In the genomic region with DNA sequence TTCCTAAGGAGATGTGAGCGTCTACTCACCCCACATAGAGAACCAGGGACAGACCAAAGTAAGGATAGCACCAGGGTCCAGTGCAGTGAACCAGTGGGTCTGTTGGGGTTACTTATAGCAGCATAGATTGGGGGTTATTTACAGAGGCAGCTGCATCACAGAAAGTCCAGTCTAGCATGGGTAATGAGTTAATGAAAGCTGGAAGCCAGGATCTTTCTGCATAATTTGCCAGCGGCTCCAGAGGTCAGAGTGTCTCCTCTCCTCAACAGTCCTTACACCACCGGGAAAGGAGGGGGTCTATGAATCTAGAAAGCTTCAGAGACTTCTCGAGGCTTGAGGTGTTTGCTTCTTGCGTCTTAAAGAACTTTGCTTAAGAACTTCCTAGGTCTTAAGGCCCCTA, we compare ENCODE assay signal across 24 mouse cellular contexts.
"Had no signal": no experiment of that assay in that cellular context is flagged by ENCODE, and none has a peak within 500 bp of the region (broad histone marks: within the 10 kb centered on the region; RNA-seq: fewer than 3 reads in every experiment).

No protein-coding gene starts in this region.

- H3K4me1 ChIP-seq: heart, embryonic 15.5 days; intestine, embryonic 15.5 days; limb, embryonic 10.5 days; limb, embryonic 12.5 days; liver, embryonic 13.5 days; liver, embryonic 15.5 days had no signal

- ATAC-seq: hindbrain, postnatal 0 days; intestine, embryonic 15.5 days; intestine, postnatal 0 days had no signal

- H3K27ac ChIP-seq: heart, adult 2 months; heart, embryonic 13.5 days; heart, embryonic 15.5 days; hindbrain, embryonic 13.5 days; hindbrain, embryonic 15.5 days; hindbrain, postnatal 0 days; intestine, embryonic 15.5 days; limb, embryonic 10.5 days; limb, embryonic 12.5 days; liver, embryonic 13.5 days; liver, embryonic 15.5 days had no signal

- H3K4me3 ChIP-seq: heart, adult 2 months; heart, embryonic 13.5 days; heart, embryonic 15.5 days; hindbrain, embryonic 13.5 days; hindbrain, embryonic 15.5 days; intestine, embryonic 15.5 days; layer of hippocampus, adult 2 months; limb, embryonic 10.5 days; limb, embryonic 12.5 days; liver, embryonic 13.5 days; liver, embryonic 15.5 days had no signal

- DNase-seq: gastrocnemius, postnatal 14 days; gastrocnemius, postnatal 36 days; heart, adult 11 months; heart, adult 2 months; heart, postnatal 14 days; heart, postnatal 36 days; kidney, adult 18-20 months; kidney, adult 8-10 months; kidney, postnatal 10 days; kidney, postnatal 25 days; kidney, postnatal 4 days; liver; liver, embryonic 13.5 days had no signal
